Mouse (Mus musculus) olfactory bulb, adult 2 months (tissue): ENCODE data around the gene Dda1.

Experiments used
- CTCF ChIP-seq: fragments of 200-500 bp; IDR thresholded peaks from 2 replicates; pipeline ENCODE4 v1.5.1; 2012; ENCODE audit warnings: low read depth, mild to moderate bottlenecking, low read length, moderate library complexity; ENCODE audit not compliant: insufficient read depth
- POLR2A ChIP-seq: fragments of 200-500 bp; IDR thresholded peaks from 2 replicates; pipeline ENCODE4 v1.6.1; 2012; ENCODE audit warnings: mild to moderate bottlenecking, low read depth, low read length, moderate library complexity; ENCODE audit not compliant: insufficient read depth

DNA sequence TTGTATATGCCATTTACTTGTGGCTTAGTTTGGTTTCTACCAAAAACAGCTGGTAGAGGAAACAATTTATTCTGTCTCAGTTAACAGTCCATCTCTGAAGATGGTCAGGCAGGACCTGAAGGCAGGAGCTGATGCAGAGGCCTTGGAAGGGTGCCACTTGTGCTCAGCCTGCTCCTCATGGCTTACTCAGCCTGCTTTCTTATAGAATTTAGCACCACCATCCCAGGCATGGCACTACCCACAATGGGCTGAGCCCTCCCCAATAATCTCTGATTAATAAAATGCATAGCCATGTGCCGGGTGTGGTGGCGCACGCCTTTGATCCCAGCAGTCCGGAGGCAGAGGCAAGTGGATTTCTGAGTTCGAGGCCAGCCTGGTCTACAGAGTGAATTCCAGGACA lies 2.8 kb upstream of the Dda1 start:
- no peak for TF ChIP-seq POLR2A
- no peak for TF ChIP-seq CTCF
